Mouse (Mus musculus) embryonic facial prominence, embryonic 11.5 days (tissue): Measurements from ENCODE around the gene Parp16. TPM values are rescaled to one million over a fixed set of nuclear protein-coding genes. Genes with fewer than 3 reads are reported as not detected.
A peak's percentile ranks its signal among the peaks of the same experiment; 100 is the strongest.

Experiments
- ATAC-seq: fragments of 200-750 bp; cut with Nextera tagmentation; replicated peaks from 2 replicates; pipeline ENCODE4 v1.8.0; 2017; ENCODE audit warnings: low read depth; ENCODE audit not compliant: insufficient number of reproducible peaks, low FRiP score, low TSS enrichment
- DNase-seq: peaks from one replicate; pipeline ENCODE4 v3.0.0-alpha.2; 2015; ENCODE audit warnings: low spot score
- H3K27ac ChIP-seq: fragments of 300-500 bp; sonication (generic); replicated peaks from 2 replicates; pipeline ENCODE4 v1.5.1; 2014; ENCODE audit warnings: mild to moderate bottlenecking, low read depth, low read length, control low read depth
- H3K27me3 ChIP-seq: fragments of 300-500 bp; sonication (generic); 2 replicates; pipeline ENCODE4 v1.6.1; 2014; ENCODE audit warnings: mild to moderate bottlenecking, low read length, moderate library complexity, mixed read lengths; ENCODE audit not compliant: control insufficient read depth, insufficient read depth
- H3K36me3 ChIP-seq: fragments of 300-500 bp; sonication (generic); replicated peaks from 2 replicates; pipeline ENCODE4 v1.6.1; 2014; ENCODE audit warnings: low read depth, mild to moderate bottlenecking, low read length, moderate library complexity, mixed read lengths; ENCODE audit not compliant: control insufficient read depth, insufficient read depth
- H3K4me1 ChIP-seq: fragments of 300-500 bp; sonication (generic); 2 replicates; pipeline ENCODE4 v1.6.1; 2014; ENCODE audit warnings: low read length, mixed read lengths; ENCODE audit not compliant: control insufficient read depth, insufficient read depth
- H3K4me2 ChIP-seq: fragments of 300-500 bp; sonication (generic); 2 replicates; pipeline ENCODE4 v1.6.1; 2014; ENCODE audit warnings: low read depth, mild to moderate bottlenecking, control low read depth, low read length, moderate library complexity
- H3K4me3 ChIP-seq: fragments of 300-500 bp; sonication (generic); 2 replicates; pipeline ENCODE4 v1.5.1; 2014; ENCODE audit warnings: low read depth, low read length, control low read depth
- H3K9ac ChIP-seq: fragments of 300-500 bp; sonication (generic); replicated peaks from 2 replicates; pipeline ENCODE4 v1.6.1; 2014; ENCODE audit warnings: mild to moderate bottlenecking, control low read depth, low read length
- H3K9me3 ChIP-seq: fragments of 300-500 bp; sonication (generic); replicated peaks from 2 replicates; pipeline ENCODE4 v1.6.1; 2016; ENCODE audit warnings: mild to moderate bottlenecking, low read length, inconsistent platforms, mixed read lengths; ENCODE audit not compliant: control insufficient read depth
- WGBS: fragments of 180-500 bp; shearing (Covaris S2); extraction: QIAGEN DNeasy Blood & Tissue Kit; methylation state at CpG from one replicate; pipeline ENCODE4 v1.1.7; 2014; 5-methylcytosine and 5-hydroxymethylcytosine counted together
- polyA plus RNA-seq: library from polyadenylated mRNA; unstranded; fragments of >200 nt; fragmentation: Nextera tagmentation; extraction: Ambion mirVana; gene quantifications from 2 replicates; pipeline ENCODE4 v1.2.1, GENCODE M21; 2014

Gene Parp16
- polyA plus RNA-seq = 4.9 and 5.7 TPM in 2 replicates

GRCm38 (mm10) chr9:65195053-65195452 lies at the start of gene Parp16:
Gene Parp16 (plus strand): TSS chr9:65195353.
- no peaks in the 10 kb centered on the region for H3K27me3 ChIP-seq
- ATAC-seq (no peak), DNase-seq (no peak)
- no peaks in the 10 kb centered on the region for H3K36me3 ChIP-seq
- peaks cover 19% of the 10 kb centered on the region for H3K4me1 ChIP-seq
- H3K4me3 ChIP-seq = no peak within 1 kb of the TSS
- no peaks in the 10 kb centered on the region for H3K9me3 ChIP-seq
- H3K4me2 ChIP-seq = no peak within 1 kb of the TSS
- H3K9ac ChIP-seq = 0 out of 2 replicates have a peak within 1 kb of the TSS, but pooled peaks have one; percentile 1
- peak within 1 kb of the TSS; percentile 53 for H3K27ac ChIP-seq
- WGBS = 89% methylated on average over 4 of the region's 4 CpGs

- no peak overlapping the region for H3K9ac ChIP-seq
- no peaks in the 10 kb centered on the region for H3K9me3 ChIP-seq
- no peak overlapping the region for H3K27ac ChIP-seq
- no peak for DNase-seq
- peaks cover 10% of the 10 kb centered on the region; the same call in 1 of the 2 replicates for H3K36me3 ChIP-seq
- 64% methylated on average over 5 of the region's 5 CpGs for WGBS
- no peak for ATAC-seq
- H3K4me2 ChIP-seq = no peak overlapping the region
- no peaks in the 10 kb centered on the region; the same call in 1 of the 2 replicates for H3K27me3 ChIP-seq
- no peak overlapping the region for H3K4me3 ChIP-seq
- H3K4me1 ChIP-seq = no peaks in the 10 kb centered on the region; the same call in 1 of the 2 replicates
These were observed 49.2 kb upstream of the Parp16 start for GRCm38 (mm10) chr9:65146001-65146400.

GRCm38 (mm10) chr9:65148507-65148906 lies 46.6 kb upstream of the Parp16 start:
- Histone ChIP-seq H3K9me3 (no peaks in the 10 kb centered on the region), H3K4me3 (no peak overlapping the region), H3K4me1 (peaks cover 6% of the 10 kb centered on the region), H3K27me3 (no peaks in the 10 kb centered on the region), H3K9ac (no peak overlapping the region), H3K27ac (no peak overlapping the region), H3K36me3 (peaks cover 10% of the 10 kb centered on the region; the same call in 1 of the 2 replicates), H3K4me2 (no peak overlapping the region)
- no peak for DNase-seq
- WGBS = 91% methylated on average over 7 of the region's 7 CpGs
- ATAC-seq = no peak

- H3K27ac ChIP-seq = peak overlapping the region; percentile 78
- no peak overlapping the region for H3K4me2 ChIP-seq
- DNase-seq (no peak), ATAC-seq (no peak)
- peaks cover 18% of the 10 kb centered on the region for H3K4me1 ChIP-seq
- H3K27me3 ChIP-seq = no peaks in the 10 kb centered on the region
- H3K36me3 ChIP-seq = peaks cover 6% of the 10 kb centered on the region; the same call in 1 of the 2 replicates
- H3K4me3 ChIP-seq = no peak overlapping the region
- 36% methylated on average over 6 of the region's 6 CpGs for WGBS
- H3K9ac ChIP-seq = peak overlapping the region; percentile 38
- H3K9me3 ChIP-seq = no peaks in the 10 kb centered on the region
These were observed 42.3 kb upstream of the Parp16 start for GRCm38 (mm10) chr9:65152711-65153330.

GRCm38 (mm10) chr9:65153331-65153711 lies 41.8 kb upstream of the Parp16 start:
- peaks cover 4% of the 10 kb centered on the region; the same call in 1 of the 2 replicates for H3K36me3 ChIP-seq
- ATAC-seq (peak; percentile 55), DNase-seq (peak; percentile 58)
- H3K9me3 ChIP-seq = no peaks in the 10 kb centered on the region
- H3K4me3 ChIP-seq = no peak overlapping the region
- peaks cover 18% of the 10 kb centered on the region for H3K4me1 ChIP-seq
- no peaks in the 10 kb centered on the region for H3K27me3 ChIP-seq
- no peak overlapping the region for H3K4me2 ChIP-seq
- WGBS = 6% methylated on average over 5 of the region's 5 CpGs
- H3K9ac ChIP-seq = peak overlapping the region; percentile 38
- H3K27ac ChIP-seq = peak overlapping the region; percentile 78

- 35% methylated on average over 9 of the region's 9 CpGs for WGBS
- DNase-seq (no peak), ATAC-seq (no peak)
- no peak overlapping the region for H3K4me2 ChIP-seq
- H3K4me1 ChIP-seq = peaks cover 18% of the 10 kb centered on the region
- 0 out of 2 replicates have a peak overlapping the region, but pooled peaks have one; percentile 25 for H3K27ac ChIP-seq
- no peaks in the 10 kb centered on the region for H3K9me3 ChIP-seq
- no peaks in the 10 kb centered on the region for H3K27me3 ChIP-seq
- no peaks in the 10 kb centered on the region for H3K36me3 ChIP-seq
- no peak overlapping the region for H3K9ac ChIP-seq
- H3K4me3 ChIP-seq = no peak overlapping the region
These were observed 40.3 kb upstream of the Parp16 start for GRCm38 (mm10) chr9:65154692-65155455.

GRCm38 (mm10) chr9:65156604-65157003 lies 38.5 kb upstream of the Parp16 start:
- Histone ChIP-seq H3K4me3 (no peak overlapping the region), H3K4me2 (no peak overlapping the region), H3K36me3 (no peaks in the 10 kb centered on the region), H3K9me3 (no peaks in the 10 kb centered on the region), H3K27ac (0 out of 2 replicates have a peak overlapping the region, but pooled peaks have one; percentile 16), H3K9ac (no peak overlapping the region), H3K27me3 (no peaks in the 10 kb centered on the region), H3K4me1 (peaks cover 21% of the 10 kb centered on the region)
- DNase-seq = no peak
- ATAC-seq = no peak
- 10% methylated on average over 8 of the region's 8 CpGs for WGBS

- no peaks in the 10 kb centered on the region for H3K9me3 ChIP-seq
- DNase-seq (peak; percentile 64), ATAC-seq (no peak; the same call in 1 of the 2 replicates)
- H3K4me1 ChIP-seq = peaks cover 23% of the 10 kb centered on the region
- no peak overlapping the region for H3K9ac ChIP-seq
- H3K36me3 ChIP-seq = no peaks in the 10 kb centered on the region
- 18% methylated on average over 6 of the region's 6 CpGs for WGBS
- H3K4me3 ChIP-seq = no peak overlapping the region
- no peaks in the 10 kb centered on the region for H3K27me3 ChIP-seq
- no peak overlapping the region for H3K4me2 ChIP-seq
- H3K27ac ChIP-seq = no peak overlapping the region
These were observed 37.5 kb upstream of the Parp16 start for GRCm38 (mm10) chr9:65157631-65158030.
